Mouse (Mus musculus) testis, adult 2 months (tissue): ENCODE measurements around the gene P3h4.

ENCODE experiments used
- CTCF ChIP-seq: fragments of 200-500 bp; IDR thresholded peaks from 2 replicates; pipeline ENCODE4 v1.5.1; 2012; ENCODE audit warnings: low read depth, mild to moderate bottlenecking, inconsistent platforms, low read length, moderate library complexity; ENCODE audit not compliant: control insufficient read depth, insufficient read depth, insufficient replicate concordance
- POLR2A ChIP-seq: fragments of 200-500 bp; IDR thresholded peaks from 2 replicates; pipeline ENCODE4 v1.6.1; 2012; ENCODE audit warnings: low read depth, mild to moderate bottlenecking, inconsistent platforms, low read length, moderate library complexity; ENCODE audit not compliant: control insufficient read depth

GRCm38 (mm10) chr11:100369145-100369544, 45.5 kb downstream of the P3h4 start:
- no peak for TF ChIP-seq CTCF
- TF ChIP-seq POLR2A: no peak
